Mouse (Mus musculus): ENCODE data around the gene Myo1e.

The Myo1e gene

GRCm38 (mm10) chr9:70383750-70384149 lies 176.6 kb downstream of the Myo1e start:
- no peak for TF ChIP-seq GATA4 (IDR thresholded peaks at IDR 0.05; ENCODE audit: insufficient replicate concordance, low read length)

DNA sequence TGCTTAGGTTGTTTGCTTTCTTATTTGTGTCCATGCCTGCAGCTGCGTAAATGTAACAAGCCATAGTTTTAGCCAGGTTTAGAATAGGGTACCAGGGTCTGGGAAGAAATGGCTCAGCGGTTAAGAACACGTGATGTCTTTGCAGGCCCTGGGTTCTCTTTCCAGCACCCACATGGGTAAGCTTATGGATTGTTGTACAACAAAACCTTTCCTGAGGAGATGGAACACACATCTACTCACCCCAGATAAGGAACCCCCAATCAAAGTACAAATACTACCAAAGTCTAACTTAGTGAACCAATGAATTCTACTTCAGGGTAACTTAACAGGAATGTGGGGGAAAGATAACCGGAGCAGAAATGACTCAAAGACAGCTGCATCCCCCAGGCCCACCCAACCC lies 177.3 kb downstream of the Myo1e start:
- no peak for TF ChIP-seq GATA4 (IDR thresholded peaks at IDR 0.05; ENCODE audit: insufficient replicate concordance, low read length)

- TF ChIP-seq GATA4 (IDR thresholded peaks at IDR 0.05; ENCODE audit: insufficient replicate concordance, low read length) = no peak
Measured at GRCm38 (mm10) chr9:70384958-70385728, 178.0 kb downstream of the Myo1e start.

DNA sequence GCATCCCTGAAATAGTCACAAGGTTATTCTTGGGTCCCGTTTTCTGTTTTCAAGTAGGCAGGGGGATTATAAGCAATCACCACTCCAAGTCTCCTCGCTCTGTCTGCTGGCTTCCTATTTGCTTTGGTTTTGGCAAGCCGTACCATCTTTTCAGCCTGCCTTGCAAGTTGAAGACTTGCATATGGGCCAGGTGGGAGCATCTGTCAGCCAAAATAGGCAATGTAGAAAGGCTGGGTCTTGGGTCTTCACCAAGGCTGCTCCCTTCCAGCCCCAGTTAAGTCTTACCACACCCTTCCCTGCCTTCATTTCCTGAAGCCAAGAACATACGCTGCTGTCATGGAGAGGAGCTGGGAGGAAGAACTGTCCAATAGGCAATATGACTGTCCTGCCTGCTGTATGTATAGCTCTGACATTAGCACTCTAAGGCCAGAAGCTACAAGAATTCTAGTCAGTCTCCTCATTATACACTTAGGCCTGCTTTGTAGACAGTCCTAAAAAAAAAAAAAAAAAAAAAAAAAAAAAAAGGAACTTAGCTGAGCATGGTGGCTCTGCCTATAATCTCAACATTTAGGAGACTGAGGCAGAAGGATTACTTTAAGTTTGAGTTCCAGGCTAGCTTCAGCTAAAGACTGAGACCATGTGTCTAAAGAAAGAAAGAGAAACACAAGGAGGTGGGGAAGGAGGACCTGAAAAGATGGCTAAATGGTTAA lies 180.4 kb downstream of the Myo1e start:
- no peak for TF ChIP-seq GATA4 (IDR thresholded peaks at IDR 0.05; ENCODE audit: insufficient replicate concordance, low read length)

DNA sequence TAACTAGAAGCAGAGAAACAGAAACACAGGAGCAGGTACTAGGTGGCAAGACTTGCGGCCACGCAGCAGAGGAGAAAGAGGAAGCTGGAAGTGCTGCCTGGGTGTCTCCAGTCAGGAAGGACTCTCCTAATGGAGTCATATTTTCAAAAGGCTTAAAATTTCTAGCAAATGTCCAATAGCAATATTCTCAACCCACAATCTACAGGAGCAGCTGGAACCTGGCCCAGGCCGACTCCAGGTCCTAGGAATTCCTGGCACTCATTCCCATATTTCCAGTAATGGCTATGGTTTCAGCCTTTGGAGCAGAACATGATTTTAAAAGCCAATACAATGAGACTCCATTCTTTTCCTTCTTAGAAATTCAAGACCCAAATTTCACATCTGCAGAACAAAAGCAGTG lies 182.4 kb downstream of the Myo1e start:
- TF ChIP-seq GATA4 (IDR thresholded peaks at IDR 0.05; ENCODE audit: insufficient replicate concordance, low read length) = no peak

DNA sequence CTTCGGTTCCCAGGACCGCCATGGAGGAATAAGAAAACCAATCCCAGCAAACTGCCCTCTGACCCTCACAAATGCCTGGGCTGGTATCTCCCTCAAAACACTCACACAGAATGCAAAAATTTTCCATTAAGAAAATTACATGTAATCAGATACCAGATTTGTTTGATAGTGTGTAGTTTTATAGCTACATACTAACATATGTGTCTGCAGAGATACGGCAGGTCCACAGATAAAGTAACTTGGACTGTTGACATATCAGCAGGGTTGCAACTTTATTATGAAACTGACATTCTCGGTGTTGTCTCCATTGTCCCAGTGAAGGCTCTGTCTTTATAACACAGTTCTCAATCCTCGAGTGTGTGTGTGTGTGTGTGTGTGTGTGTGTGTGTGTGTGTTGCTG lies 183.9 kb downstream of the Myo1e start:
- no peak for TF ChIP-seq GATA4 (IDR thresholded peaks at IDR 0.05; ENCODE audit: insufficient replicate concordance, low read length)

- TF ChIP-seq GATA4 (IDR thresholded peaks at IDR 0.05; ENCODE audit: insufficient replicate concordance, low read length) = no peak
Measured at GRCm38 (mm10) chr9:70391660-70392562, 184.8 kb downstream of the Myo1e start.

- no peak for TF ChIP-seq GATA4 (IDR thresholded peaks at IDR 0.05; ENCODE audit: insufficient replicate concordance, low read length)
Measured at GRCm38 (mm10) chr9:70392563-70392907, 185.4 kb downstream of the Myo1e start.

GRCm38 (mm10) chr9:70395617-70396016 lies 188.5 kb downstream of the Myo1e start:
- no peak for TF ChIP-seq GATA4 (IDR thresholded peaks at IDR 0.05; ENCODE audit: insufficient replicate concordance, low read length)

DNA sequence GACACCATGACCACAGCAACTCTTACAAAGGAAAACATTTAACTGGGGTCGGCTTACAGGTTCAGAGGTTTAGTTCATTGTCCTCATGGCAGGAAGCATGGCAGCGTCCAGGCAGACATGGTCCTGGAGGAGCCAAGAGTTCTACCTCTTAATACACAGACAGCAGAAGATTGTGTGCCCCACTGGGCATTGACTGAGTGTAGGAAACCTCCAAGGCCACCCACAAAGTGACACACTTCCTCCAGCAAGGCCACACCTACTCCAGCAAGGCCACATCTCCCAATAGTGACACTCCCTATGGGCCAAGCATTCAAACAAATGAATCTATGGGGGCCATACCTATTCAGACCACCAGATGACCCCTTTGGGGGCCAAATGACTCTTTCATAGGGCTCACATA lies 188.9 kb downstream of the Myo1e start:
- no peak for TF ChIP-seq GATA4 (IDR thresholded peaks at IDR 0.05; ENCODE audit: insufficient replicate concordance, low read length)

DNA sequence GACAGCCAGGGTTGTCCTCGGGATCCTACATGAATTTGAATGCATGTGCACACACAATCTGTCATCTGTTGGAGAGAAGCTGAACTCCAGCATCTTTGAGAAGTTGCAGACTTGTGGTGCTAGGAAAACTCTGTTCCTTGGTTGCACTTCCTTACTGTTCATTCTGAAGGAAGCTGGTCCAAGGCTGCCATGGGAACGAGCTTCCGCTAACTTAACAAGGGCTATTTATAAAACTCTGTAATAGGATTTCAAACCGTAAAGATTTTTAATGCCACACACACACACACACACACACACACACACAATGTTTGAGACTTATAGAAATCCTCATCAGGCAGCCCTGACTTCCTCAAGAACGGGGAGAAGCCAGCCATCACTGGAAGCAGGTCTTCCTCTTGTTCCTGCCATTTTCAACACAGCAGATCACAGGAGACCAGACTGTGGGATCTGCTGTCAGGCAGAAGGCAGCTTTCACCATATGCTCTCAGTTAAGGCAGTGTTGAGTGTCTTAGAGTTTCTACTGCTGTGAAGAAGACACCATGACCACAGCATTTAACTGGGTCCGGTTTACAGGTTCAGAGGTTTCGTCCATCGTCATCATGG lies 194.9 kb downstream of the Myo1e start:
- TF ChIP-seq GATA4 (IDR thresholded peaks at IDR 0.05; ENCODE audit: insufficient replicate concordance, low read length) = no peak

- TF ChIP-seq GATA4 (IDR thresholded peaks at IDR 0.05; ENCODE audit: insufficient replicate concordance, low read length) = no peak
Measured at GRCm38 (mm10) chr9:70406596-70406995, 199.4 kb downstream of the Myo1e start.

- no peak for TF ChIP-seq GATA4 (IDR thresholded peaks at IDR 0.05; ENCODE audit: insufficient replicate concordance, low read length)
Measured at GRCm38 (mm10) chr9:70408791-70409190, 201.6 kb downstream of the Myo1e start.

- no peak for TF ChIP-seq GATA4 (IDR thresholded peaks at IDR 0.05; ENCODE audit: insufficient replicate concordance, low read length)
Measured at GRCm38 (mm10) chr9:70409743-70410142, 202.6 kb downstream of the Myo1e start.

DNA sequence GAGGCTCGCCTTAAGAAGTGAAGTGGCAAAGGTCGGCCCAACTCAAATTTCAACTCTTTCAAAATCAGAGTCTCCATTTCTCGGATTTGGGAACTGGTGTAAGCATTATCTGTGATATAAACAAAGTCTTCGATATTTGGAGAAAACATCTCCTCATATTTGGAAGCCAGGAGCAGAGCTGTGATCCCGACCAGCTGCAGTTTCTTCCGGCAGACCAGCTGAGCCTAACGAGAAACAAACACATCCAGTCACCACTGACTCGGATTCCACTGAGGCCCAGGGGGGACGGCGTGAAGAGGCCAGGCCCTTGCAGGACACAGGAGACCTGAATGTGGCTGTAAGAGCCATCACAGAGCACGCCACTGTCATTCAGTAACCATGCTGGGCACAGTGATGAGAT lies 203.5 kb downstream of the Myo1e start:
- TF ChIP-seq GATA4 (IDR thresholded peaks at IDR 0.05; ENCODE audit: insufficient replicate concordance, low read length) = no peak

Data from liver, adult (tissue).